ENCODE assay signal across 21 mouse cellular contexts in the genomic region with DNA sequence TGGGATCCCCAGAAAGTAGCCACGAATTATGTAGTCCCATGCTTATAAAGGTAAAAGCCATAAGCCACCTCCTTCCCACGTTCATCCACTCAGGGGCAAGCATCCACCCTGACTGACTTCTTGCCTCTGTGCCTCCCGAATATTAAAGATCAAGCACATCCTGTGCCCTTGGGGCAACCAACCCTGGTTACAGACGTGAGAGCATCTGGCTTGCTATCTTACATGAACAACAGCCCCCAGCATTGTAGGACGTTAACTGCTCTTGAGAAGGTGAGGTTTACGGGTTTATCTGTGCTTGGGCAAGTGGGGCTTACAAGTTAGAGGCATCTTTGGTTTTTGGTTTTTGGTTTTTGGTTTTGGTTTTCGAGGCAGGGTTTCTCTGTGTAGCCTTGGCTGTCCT.
"Had no signal": no experiment of that assay in that cellular context is flagged by ENCODE, and none has a peak within 500 bp of the region (broad histone marks: within the 10 kb centered on the region; RNA-seq: fewer than 3 reads in every experiment).

No protein-coding gene starts in this region.

- DNase-seq: heart, postnatal 10 days; heart, postnatal 14 days; heart, postnatal 36 days; heart, postnatal 4 days; kidney, adult 11 months; kidney, adult 18-20 months; kidney, adult 2 months; kidney, adult 8-10 months; kidney, adult 9 months; kidney, postnatal 10 days; kidney, postnatal 14 days; kidney, postnatal 25 days; kidney, postnatal 4 days; layer of hippocampus, adult 9-11 months; layer of hippocampus, postnatal 36 days had no signal

- ATAC-seq: hindbrain, embryonic 16.5 days; hindbrain, postnatal 0 days; inflammation-experienced regulatory T-cells, adult 6 months; intestine, embryonic 15.5 days; intestine, embryonic 16.5 days; intestine, postnatal 0 days had no signal
